Mouse (Mus musculus) neural tube, embryonic 12.5 days (tissue): Measurements from ENCODE around the gene Hadhb. TPM values are rescaled to one million over a fixed set of nuclear protein-coding genes. Genes with fewer than 3 reads are reported as not detected.

Source experiments
- ATAC-seq: fragments of 200-750 bp; cut with Nextera tagmentation; 2 replicates; pipeline ENCODE4 v1.8.0; 2017; ENCODE audit warnings: low read depth, mild to moderate bottlenecking, moderate TSS enrichment, moderate library complexity; ENCODE audit not compliant: low FRiP score
- H3K27ac ChIP-seq: fragments of 300-500 bp; sonication (generic); 2 replicates; pipeline ENCODE4 v1.5.1; 2016
- H3K27me3 ChIP-seq: fragments of 300-500 bp; sonication (generic); replicated peaks from 2 replicates; pipeline ENCODE4 v1.6.1; 2016; ENCODE audit warnings: mild to moderate bottlenecking
- H3K36me3 ChIP-seq: fragments of 300-500 bp; sonication (generic); 2 replicates; pipeline ENCODE4 v1.6.1; 2016; ENCODE audit warnings: mild to moderate bottlenecking
- H3K4me1 ChIP-seq: fragments of 300-500 bp; sonication (generic); 2 replicates; pipeline ENCODE4 v1.6.1; 2016
- H3K4me2 ChIP-seq: fragments of 300-500 bp; sonication (generic); replicated peaks from 2 replicates; pipeline ENCODE4 v1.6.1; 2016; ENCODE audit warnings: mild to moderate bottlenecking
- H3K4me3 ChIP-seq: fragments of 300-500 bp; sonication (generic); 2 replicates; pipeline ENCODE4 v1.5.1; 2016
- H3K9ac ChIP-seq: fragments of 300-500 bp; sonication (generic); 2 replicates; pipeline ENCODE4 v1.6.1; 2016; ENCODE audit warnings: mild to moderate bottlenecking
- H3K9me3 ChIP-seq: fragments of 300-500 bp; sonication (generic); 2 replicates; pipeline ENCODE4 v1.6.1; 2016; ENCODE audit warnings: mild to moderate bottlenecking
- WGBS: fragments of 180-500 bp; shearing (Covaris S2); methylation state at CpG from one replicate; pipeline ENCODE4 v1.1.7; 2016; 5-methylcytosine and 5-hydroxymethylcytosine counted together
- polyA plus RNA-seq: library from polyadenylated mRNA; unstranded; fragments of >200 nt; fragmentation: Nextera tagmentation; extraction: Ambion mirVana; gene quantifications from 2 replicates; pipeline ENCODE4 v1.2.1, GENCODE M21; 2016

Hadhb gene
- polyA plus RNA-seq, 1 experiment from 2014 or later: 95.7 TPM

- Histone ChIP-seq H3K9me3 (no peaks in the 10 kb centered on the region), H3K27ac (no peak overlapping the region), H3K4me3 (no peak overlapping the region), H3K4me1 (peaks cover 6% of the 10 kb centered on the region; the same call in 1 of the 2 replicates), H3K27me3 (no peaks in the 10 kb centered on the region), H3K9ac (no peak overlapping the region), H3K4me2 (no peak overlapping the region), H3K36me3 (no peaks in the 10 kb centered on the region)
- ATAC-seq: no peak
- WGBS: 88% methylated on average over 6 of the region's 6 CpGs
Observed at GRCm38 (mm10) chr5:30159601-30160000, 4.6 kb downstream of the Hadhb start.

- no peak overlapping the region for H3K9ac ChIP-seq
- 84% methylated on average over 1 of the region's 1 CpGs for WGBS
- H3K4me1 ChIP-seq: no peaks in the 10 kb centered on the region
- no peak for ATAC-seq
- no peak overlapping the region for H3K4me3 ChIP-seq
- H3K9me3 ChIP-seq: no peaks in the 10 kb centered on the region
- H3K27ac ChIP-seq: no peak overlapping the region
- H3K4me2 ChIP-seq: no peak overlapping the region
- no peaks in the 10 kb centered on the region for H3K36me3 ChIP-seq
- no peaks in the 10 kb centered on the region for H3K27me3 ChIP-seq
Observed at GRCm38 (mm10) chr5:30161836-30162235, 6.8 kb downstream of the Hadhb start.

GRCm38 (mm10) chr5:30162339-30162738, 7.3 kb downstream of the Hadhb start:
- 85% methylated on average over 6 of the region's 6 CpGs for WGBS
- no peak for ATAC-seq
- no peak overlapping the region for H3K27ac ChIP-seq
- H3K36me3 ChIP-seq: no peaks in the 10 kb centered on the region
- no peak overlapping the region for H3K4me3 ChIP-seq
- no peaks in the 10 kb centered on the region for H3K9me3 ChIP-seq
- no peaks in the 10 kb centered on the region for H3K27me3 ChIP-seq
- H3K9ac ChIP-seq: no peak overlapping the region
- H3K4me2 ChIP-seq: no peak overlapping the region
- no peaks in the 10 kb centered on the region for H3K4me1 ChIP-seq

GRCm38 (mm10) chr5:30165234-30165946, 10.3 kb downstream of the Hadhb start:
- Histone ChIP-seq H3K27me3 (no peaks in the 10 kb centered on the region), H3K9me3 (no peaks in the 10 kb centered on the region), H3K4me3 (no peak overlapping the region), H3K4me1 (no peaks in the 10 kb centered on the region), H3K36me3 (peaks cover 13% of the 10 kb centered on the region; the same call in 1 of the 2 replicates), H3K4me2 (no peak overlapping the region), H3K9ac (no peak overlapping the region), H3K27ac (no peak overlapping the region)
- 94% methylated on average over 5 of the region's 5 CpGs for WGBS
- ATAC-seq: no peak

GRCm38 (mm10) chr5:30170303-30170940, 15.4 kb downstream of the Hadhb start:
- peaks cover 31% of the 10 kb centered on the region for H3K36me3 ChIP-seq
- no peak overlapping the region for H3K4me3 ChIP-seq
- H3K9ac ChIP-seq: no peak overlapping the region
- no peaks in the 10 kb centered on the region for H3K27me3 ChIP-seq
- no peak for ATAC-seq
- no peak overlapping the region for H3K4me2 ChIP-seq
- H3K9me3 ChIP-seq: no peaks in the 10 kb centered on the region
- H3K4me1 ChIP-seq: no peaks in the 10 kb centered on the region
- WGBS: 89% methylated on average over 5 of the region's 5 CpGs
- H3K27ac ChIP-seq: no peak overlapping the region

- Histone ChIP-seq H3K27ac (no peak overlapping the region), H3K4me1 (no peaks in the 10 kb centered on the region)
- no peak for ATAC-seq
Observed at GRCm38 (mm10) chr5:30172115-30172514, 17.1 kb downstream of the Hadhb start.

GRCm38 (mm10) chr5:30172931-30173692, 18.1 kb downstream of the Hadhb start:
- WGBS: 43% methylated on average over 20 of the region's 20 CpGs
- peaks cover 53% of the 10 kb centered on the region for H3K36me3 ChIP-seq
- H3K9ac ChIP-seq: no peak overlapping the region
- no peaks in the 10 kb centered on the region for H3K9me3 ChIP-seq
- H3K4me1 ChIP-seq: no peaks in the 10 kb centered on the region
- no peaks in the 10 kb centered on the region for H3K27me3 ChIP-seq
- no peak overlapping the region for H3K4me3 ChIP-seq
- H3K27ac ChIP-seq: no peak overlapping the region
- ATAC-seq: no peak
- H3K4me2 ChIP-seq: no peak overlapping the region

More at GRCm38 (mm10) chr5:30172115-30172514, 17.1 kb downstream of the Hadhb start:
- Histone ChIP-seq H3K9me3 (no peaks in the 10 kb centered on the region), H3K36me3 (peaks cover 47% of the 10 kb centered on the region), H3K9ac (no peak overlapping the region), H3K27me3 (no peaks in the 10 kb centered on the region), H3K4me3 (no peak overlapping the region), H3K4me2 (no peak overlapping the region)

- Histone ChIP-seq H3K27ac (no peak overlapping the region), H3K4me1 (no peaks in the 10 kb centered on the region), H3K9me3 (no peaks in the 10 kb centered on the region), H3K36me3 (peaks cover 54% of the 10 kb centered on the region), H3K4me2 (no peak overlapping the region), H3K9ac (no peak overlapping the region), H3K4me3 (no peak overlapping the region), H3K27me3 (no peaks in the 10 kb centered on the region)
- 69% methylated on average over 4 of the region's 4 CpGs for WGBS
- ATAC-seq: no peak
Observed at GRCm38 (mm10) chr5:30175811-30176210, 20.8 kb downstream of the Hadhb start.

GRCm38 (mm10) chr5:30187687-30188485, 32.8 kb downstream of the Hadhb start:
- Histone ChIP-seq H3K36me3 (peaks cover 33% of the 10 kb centered on the region), H3K27ac (no peak overlapping the region), H3K9ac (no peak overlapping the region), H3K9me3 (no peaks in the 10 kb centered on the region), H3K4me1 (no peaks in the 10 kb centered on the region), H3K27me3 (no peaks in the 10 kb centered on the region), H3K4me2 (no peak overlapping the region), H3K4me3 (no peak overlapping the region)
- 95% methylated on average over 12 of the region's 12 CpGs for WGBS
- ATAC-seq: no peak

- no peak for ATAC-seq
- Histone ChIP-seq H3K27ac (no peak overlapping the region), H3K4me1 (no peaks in the 10 kb centered on the region; the same call in 1 of the 2 replicates), H3K36me3 (peaks cover 13% of the 10 kb centered on the region), H3K4me3 (no peak overlapping the region), H3K27me3 (no peaks in the 10 kb centered on the region), H3K4me2 (no peak overlapping the region), H3K9me3 (no peaks in the 10 kb centered on the region), H3K9ac (no peak overlapping the region)
- WGBS: 96% methylated on average over 1 of the region's 1 CpGs
Observed at GRCm38 (mm10) chr5:30192452-30192851, 37.4 kb downstream of the Hadhb start.

GRCm38 (mm10) chr5:30195340-30195739, 40.3 kb downstream of the Hadhb start:
- Histone ChIP-seq H3K4me1 (no peaks in the 10 kb centered on the region; the same call in 1 of the 2 replicates), H3K9me3 (no peaks in the 10 kb centered on the region), H3K27me3 (no peaks in the 10 kb centered on the region), H3K9ac (no peak overlapping the region), H3K4me2 (no peak overlapping the region), H3K36me3 (0 out of 2 replicates have a peak, but pooled peaks cover 2% of the 10 kb centered on the region), H3K4me3 (no peak overlapping the region), H3K27ac (no peak overlapping the region)
- no peak for ATAC-seq
- WGBS: 95% methylated on average over 5 of the region's 5 CpGs

GRCm38 (mm10) chr5:30198257-30198656, 43.2 kb downstream of the Hadhb start:
- no peak overlapping the region for H3K4me3 ChIP-seq
- H3K27ac ChIP-seq: no peak overlapping the region
- H3K4me2 ChIP-seq: no peak overlapping the region
- H3K4me1 ChIP-seq: no peaks in the 10 kb centered on the region; the same call in 1 of the 2 replicates
- no peak overlapping the region for H3K9ac ChIP-seq
- no peaks in the 10 kb centered on the region for H3K9me3 ChIP-seq
- no peaks in the 10 kb centered on the region for H3K27me3 ChIP-seq
- H3K36me3 ChIP-seq: no peaks in the 10 kb centered on the region
- 79% methylated on average over 7 of the region's 7 CpGs for WGBS
- ATAC-seq: no peak
